Mouse (Mus musculus) gonadal fat pad, adult 2 months (tissue): ENCODE results near the gene Gm13283. TPM values are rescaled to one million over a fixed set of nuclear protein-coding genes. Genes with fewer than 3 reads are reported as not detected.
A peak's percentile ranks its signal among the peaks of the same experiment; 100 is the strongest.
"Not testable (repeated sequence)": the region's sequence is repeated elsewhere in the genome, so short reads cannot be mapped to it uniquely, and the experiment has no call there.

Experiments used
- DNase-seq: peaks from one replicate; pipeline ENCODE4 v3.0.0-alpha.2; 2012; ENCODE audit warnings: low read depth
- polyA plus RNA-seq: library from polyadenylated mRNA; depleted of rRNA; stranded (reverse); fragments of >200 nt; gene quantifications from 2 replicates; pipeline ENCODE4 v1.2.3, GENCODE M21; 2012; rRNA removed

Gene Gm13283
- polyA plus RNA-seq, result not detected in 2 replicates

DNA sequence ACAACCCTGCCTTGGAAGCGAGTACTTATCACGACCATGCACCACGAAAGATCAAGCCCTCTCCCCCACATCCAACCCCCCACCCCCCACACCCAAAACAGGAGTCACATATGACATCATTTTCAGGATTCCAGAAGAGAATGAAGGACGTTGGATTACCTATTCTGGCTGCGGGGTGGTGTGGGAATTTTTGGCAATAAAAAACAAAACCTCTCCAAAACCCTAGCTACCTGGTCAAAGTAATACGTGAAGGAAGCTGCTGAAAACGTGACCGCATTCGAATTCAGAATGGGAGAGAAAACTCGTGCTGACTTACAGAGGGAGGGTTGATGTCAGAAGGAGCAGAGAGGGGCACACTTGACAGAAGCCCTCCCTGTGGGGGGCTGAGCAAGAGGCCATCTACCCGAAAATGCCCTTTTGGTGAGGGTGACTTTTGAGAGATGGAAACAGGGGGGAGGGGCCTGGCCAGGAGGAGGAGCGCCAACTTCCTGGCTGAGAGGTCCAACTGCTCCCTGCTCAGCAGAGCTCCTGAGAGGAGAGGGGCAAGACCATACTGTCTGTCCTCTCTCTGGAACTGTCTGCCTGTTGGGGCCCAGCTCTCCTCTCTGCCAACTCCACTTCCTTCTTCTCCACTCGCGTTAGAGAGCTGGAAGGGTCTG, at the start of gene Gm13283:
Gene Gm13283 (plus strand): TSS at position 510 of the 659 bp plus-strand sequence.
- not testable (repeated sequence) for DNase-seq

DNA sequence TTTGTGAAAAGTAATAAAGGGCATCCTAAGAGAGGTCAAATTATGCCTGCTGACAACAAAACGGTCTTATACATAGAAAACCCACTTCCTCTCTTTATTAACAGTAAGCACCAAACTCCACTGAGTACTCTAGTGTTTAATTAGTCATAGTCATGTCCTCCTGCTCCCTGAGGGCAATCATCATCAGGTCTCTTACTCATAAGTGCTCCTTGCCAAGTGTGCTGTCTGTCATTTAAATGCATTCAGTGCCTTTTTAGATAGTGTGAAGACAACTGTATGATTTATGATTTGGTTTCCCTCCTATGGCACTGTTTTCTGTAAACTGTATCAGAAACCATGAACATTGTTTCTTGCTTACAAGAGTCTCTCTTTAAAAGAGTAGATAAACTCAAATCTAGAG, 45.6 kb upstream of the Gm13283 start:
- no peak for DNase-seq

GRCm38 (mm10) chr4:88715059-88715458, 44.9 kb upstream of the Gm13283 start:
- no peak for DNase-seq

DNA sequence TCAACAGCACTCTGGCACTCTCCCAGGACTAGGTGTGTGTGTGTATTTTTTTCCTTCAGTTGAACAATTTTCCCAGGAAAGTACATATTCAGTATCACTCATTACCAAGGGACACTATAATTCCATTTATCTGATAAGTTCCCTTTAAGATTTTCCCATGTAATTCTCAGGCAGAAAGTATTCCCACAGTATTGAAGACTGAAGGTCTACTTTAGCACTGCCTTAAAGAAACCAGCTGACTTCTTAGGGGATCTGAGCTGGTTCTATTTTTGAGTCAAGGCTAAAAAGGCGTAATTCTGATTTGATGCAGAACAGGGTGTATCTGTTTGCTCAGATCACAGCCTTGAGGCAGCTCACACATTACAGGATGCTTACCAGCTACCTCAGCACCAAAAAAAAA, 41.2 kb upstream of the Gm13283 start:
- no peak for DNase-seq

DNA sequence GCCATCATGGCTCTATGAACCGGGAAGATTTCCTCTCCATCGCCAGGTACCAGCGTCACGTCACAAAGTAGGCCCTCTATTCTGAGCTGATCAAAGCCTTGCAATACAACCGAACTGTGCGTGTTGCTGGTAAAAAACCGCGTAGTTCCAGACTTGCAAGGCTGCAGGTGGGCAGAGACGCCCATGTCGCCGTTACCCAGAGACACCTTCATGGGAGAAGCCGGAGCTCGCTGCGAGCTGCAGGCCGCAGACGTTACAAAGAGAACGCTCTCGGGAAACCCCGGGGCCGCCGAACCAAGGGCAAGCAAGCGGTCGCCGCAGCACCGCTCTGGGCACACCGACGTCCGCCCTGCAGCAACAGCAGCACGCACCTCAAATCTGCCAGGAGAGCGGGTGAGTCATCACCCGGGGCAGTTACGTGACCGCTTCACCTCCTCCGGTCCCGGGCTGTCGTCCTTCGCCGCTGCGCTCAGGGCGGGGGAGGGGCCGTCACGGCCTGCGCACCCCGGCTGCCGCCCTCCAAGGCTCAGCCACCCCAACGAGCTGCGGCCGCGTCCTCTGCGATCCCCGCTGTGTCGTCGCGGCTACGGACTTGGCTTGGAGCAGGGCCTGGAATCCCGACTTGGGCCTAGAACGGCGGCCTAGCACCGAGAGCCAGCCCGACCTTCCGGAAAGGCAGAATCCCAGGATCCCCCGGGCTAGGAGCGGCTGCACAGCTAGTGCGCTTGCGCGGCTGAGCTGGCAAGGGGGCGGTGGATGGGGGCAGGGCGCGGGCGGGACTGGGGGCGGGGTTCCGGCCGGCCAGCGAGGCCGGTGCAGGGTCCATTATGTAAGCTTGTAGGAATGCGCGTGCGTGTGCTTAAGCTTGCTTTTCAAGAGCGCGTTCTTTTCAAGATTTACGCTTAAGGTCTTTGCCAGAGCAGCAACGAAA, 37.9 kb upstream of the Gm13283 start, which contains the start of the genes Gm26566 and Klhl9:
Gene Gm26566 (plus strand): TSS at position 15 of the 931 bp plus-strand sequence.
Gene Klhl9 (minus strand): TSS at position 675 of the 931 bp plus-strand sequence.
- no peak for DNase-seq

GRCm38 (mm10) chr4:88723497-88724090, 36.3 kb upstream of the Gm13283 start:
- no peak for DNase-seq

GRCm38 (mm10) chr4:88726727-88727126, 33.2 kb upstream of the Gm13283 start:
- DNase-seq, result no peak

- DNase-seq, result no peak
Measured at GRCm38 (mm10) chr4:88727324-88727723, 32.6 kb upstream of the Gm13283 start.

- DNase-seq, result no peak
Measured at GRCm38 (mm10) chr4:88738480-88738879, 21.4 kb upstream of the Gm13283 start.

GRCm38 (mm10) chr4:88739036-88739435, 20.9 kb upstream of the Gm13283 start:
- DNase-seq, result no peak

DNA sequence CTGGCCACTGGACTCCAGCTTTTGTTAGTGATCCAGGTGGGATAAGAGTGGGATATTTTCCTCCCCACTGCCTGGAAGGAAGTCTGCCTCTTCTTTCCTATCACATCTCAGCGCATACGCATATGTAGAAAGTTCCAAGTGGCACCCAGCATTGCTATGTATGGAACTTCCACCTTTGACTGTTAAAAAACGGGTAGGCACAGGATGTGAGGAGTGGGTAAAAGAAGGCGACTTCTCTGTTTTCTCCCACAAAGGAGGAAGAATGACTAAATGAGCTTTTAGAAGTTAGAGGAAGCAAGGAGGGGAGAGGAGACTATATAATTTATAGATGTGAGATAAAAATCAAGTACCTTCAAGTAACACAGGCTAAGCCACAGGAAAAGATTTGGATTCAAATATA, 18.5 kb upstream of the Gm13283 start:
- DNase-seq, result no peak

DNA sequence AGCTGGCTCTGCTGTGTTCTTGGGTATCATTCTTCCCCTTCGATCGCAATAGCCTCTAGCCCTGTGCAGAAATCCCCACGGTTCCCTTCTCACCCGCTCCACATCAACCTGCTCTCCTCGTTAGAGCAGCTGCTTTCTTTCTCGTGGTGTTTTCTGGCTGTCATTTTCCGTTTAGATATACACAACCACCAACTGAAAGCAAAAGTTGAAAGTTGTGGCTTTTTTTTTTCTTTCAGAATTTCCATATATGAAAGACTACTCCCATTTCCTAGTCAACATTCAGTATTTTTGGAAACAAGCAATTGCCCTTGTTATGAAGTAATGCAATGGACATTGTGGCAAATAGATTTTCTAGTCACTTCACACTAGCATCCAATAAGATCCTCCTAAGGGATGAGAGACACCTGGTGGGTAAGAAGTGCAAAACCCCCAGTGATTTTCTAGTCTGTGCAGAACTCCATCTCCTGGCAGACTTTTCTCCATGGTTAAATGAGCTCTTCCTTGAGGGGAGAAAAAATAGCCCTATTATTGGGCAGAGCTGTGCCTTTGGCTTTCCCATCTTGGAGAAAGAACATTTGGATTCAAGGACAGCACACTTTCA, 17.0 kb upstream of the Gm13283 start:
- no peak for DNase-seq

- DNase-seq, result no peak
Measured at GRCm38 (mm10) chr4:88744207-88744606, 15.7 kb upstream of the Gm13283 start.

GRCm38 (mm10) chr4:88749926-88750325, 10.0 kb upstream of the Gm13283 start:
- no peak for DNase-seq

DNA sequence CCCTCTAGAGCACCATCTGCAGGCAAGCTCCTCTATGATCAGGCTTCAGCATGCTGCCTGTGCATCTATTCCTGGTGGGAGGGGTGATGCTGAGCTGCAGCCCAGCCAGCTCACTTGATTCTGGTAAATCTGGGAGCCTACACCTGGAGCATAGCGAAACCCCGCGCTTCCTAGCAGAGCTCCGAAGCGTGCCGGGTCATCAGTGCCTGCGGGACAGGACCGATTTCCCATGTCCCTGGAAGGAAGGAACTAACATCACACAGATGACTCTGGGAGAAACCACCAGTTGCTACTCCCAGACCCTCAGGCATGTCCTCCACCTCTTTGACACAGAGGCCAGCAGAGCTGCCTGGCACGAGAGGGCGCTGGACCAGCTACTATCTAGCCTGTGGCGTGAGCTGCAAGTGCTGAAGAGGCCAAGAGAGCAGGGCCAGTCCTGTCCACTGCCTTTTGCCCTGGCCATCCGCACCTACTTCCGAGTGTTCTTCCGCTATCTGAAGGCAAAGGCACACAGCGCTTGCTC, 5.0 kb upstream of the Gm13283 start, which contains the start of gene Gm13271:
Gene Gm13271 (plus strand): TSS at position 51 of the 523 bp plus-strand sequence.
- DNase-seq, result not testable (repeated sequence)

GRCm38 (mm10) chr4:88756581-88757513, 3.1 kb upstream of the Gm13283 start:
- not testable (repeated sequence) for DNase-seq

GRCm38 (mm10) chr4:88757628-88758031, 2.3 kb upstream of the Gm13283 start:
- peak; percentile 28 for DNase-seq

DNA sequence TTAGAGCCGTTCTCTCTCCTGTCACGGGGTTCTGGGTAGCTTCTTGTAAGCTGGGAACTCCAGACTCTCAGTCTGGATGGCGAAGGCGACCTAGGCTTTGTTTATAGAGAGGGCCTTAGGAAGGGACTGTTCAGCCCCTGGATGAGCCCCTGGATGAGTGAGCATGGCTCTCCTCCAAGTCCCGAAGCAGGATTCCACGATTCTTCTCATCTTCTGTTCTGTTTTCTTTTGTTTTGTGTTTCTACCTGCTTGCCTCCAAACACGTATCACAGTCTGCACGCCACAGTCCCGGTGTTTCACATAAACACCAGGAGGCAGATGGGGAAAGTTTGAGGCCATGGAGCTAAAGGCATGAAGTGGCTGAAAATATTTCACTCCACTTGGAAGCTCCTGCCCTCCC, 1.2 kb upstream of the Gm13283 start:
- DNase-seq, result not testable (repeated sequence)

- DNase-seq, result not testable (repeated sequence)
Measured at GRCm38 (mm10) chr4:88760431-88760830, 512 bp downstream of the Gm13283 start.

DNA sequence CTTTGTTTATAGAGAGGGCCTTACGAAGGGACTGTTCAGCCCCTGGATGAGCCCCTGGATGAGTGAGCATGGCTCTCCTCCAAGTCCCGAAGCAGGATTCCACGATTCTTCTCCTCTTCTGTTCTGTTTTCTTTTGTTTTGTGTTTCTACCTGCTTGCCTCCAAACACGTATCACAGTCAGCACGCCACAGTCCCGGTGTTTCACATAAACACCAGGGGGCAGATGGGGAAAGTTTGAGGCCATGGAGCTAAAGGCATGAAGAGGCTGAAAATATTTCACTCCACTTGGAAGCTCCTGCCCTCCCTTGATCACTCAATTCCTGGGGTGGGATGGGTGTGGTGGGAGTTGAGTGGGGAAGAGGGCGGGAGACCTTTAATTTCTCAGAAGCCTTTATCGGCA, 1.9 kb downstream of the Gm13283 start:
- DNase-seq, result not testable (repeated sequence)
